Mouse (Mus musculus): Measurements from ENCODE around the gene Alkbh7.

Alkbh7 gene

DNA sequence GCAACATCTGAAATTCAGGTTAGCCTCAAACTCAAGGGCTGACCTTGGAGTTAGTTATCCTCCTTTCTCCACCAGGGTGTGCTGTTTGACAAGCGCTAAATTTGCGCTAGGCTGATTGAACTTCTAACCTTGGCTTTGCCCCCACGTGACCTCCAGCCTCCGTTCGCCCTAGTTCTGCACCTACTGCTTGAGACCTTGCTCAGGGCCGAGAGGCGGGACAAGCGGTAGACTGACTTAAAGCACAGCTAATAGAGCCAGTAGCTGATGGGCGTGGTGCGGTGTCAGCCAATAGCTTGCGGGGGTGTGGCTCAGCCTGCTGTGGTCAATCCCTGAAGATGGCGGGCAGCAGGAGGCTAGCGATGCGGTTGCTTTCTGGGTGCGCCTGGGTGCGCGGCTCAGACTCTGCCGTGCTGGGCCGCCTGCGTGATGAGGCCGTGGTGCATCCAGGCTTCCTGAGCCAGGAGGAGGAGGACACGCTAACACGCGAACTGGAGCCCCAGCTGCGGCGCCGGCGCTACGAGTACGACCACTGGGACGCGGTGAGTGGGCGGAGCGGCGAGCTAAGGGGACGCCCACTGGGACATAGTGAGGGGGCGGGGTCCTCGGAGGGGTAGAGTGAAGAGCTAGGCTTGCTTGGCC lies at the start of gene Alkbh7:
Gene Alkbh7, plus strand, starts transcription at position 311 of the 639 bp plus-strand sequence.
- DNase-seq (ENCODE audit: low spot score in 2 of 2), result peak; percentile 92 to 96

DNA sequence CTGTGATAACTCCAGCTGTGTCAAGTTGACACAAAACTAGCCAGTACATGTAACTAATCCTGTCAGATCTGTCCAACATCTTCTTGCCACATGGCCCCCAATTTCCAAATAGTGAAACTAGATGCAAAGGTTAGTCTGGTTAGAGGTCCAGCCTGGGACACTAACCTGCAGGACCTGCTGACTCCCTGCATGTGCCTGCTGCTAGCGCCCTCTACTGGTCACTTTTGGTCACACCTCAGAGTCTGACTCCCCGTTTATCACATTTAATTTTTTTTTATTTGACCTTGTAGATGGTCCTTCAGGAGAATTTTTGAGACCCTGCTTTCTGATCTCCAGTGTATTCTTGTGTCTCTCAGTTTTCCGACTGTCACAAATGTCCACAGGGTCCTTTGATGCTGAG lies 46.2 kb upstream of the Alkbh7 start:
- DNase-seq (ENCODE audit: low spot score in 2 of 2), result peak; percentile 52 to 67

DNA sequence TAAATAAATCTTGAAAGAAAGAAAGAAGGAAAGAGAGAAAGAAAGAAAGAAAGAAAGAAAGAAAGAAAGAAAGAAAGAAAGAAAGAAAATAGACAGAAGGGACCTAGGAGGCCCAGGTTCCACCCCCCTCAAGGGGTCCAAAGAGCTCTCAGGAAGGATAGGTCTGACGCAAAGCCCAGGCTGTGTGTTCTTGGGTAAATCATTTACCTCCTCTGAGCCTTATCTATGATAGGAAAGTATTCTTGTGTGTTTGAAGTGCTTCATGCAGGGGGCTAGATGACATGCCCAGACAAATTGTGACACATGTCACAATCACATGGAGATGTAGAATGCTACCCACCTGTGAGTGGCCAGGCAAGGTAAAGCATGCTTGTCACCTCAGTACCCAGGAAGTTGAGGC lies 44.5 kb upstream of the Alkbh7 start:
- DNase-seq (ENCODE audit: low spot score in 2 of 2), result no peak

DNA sequence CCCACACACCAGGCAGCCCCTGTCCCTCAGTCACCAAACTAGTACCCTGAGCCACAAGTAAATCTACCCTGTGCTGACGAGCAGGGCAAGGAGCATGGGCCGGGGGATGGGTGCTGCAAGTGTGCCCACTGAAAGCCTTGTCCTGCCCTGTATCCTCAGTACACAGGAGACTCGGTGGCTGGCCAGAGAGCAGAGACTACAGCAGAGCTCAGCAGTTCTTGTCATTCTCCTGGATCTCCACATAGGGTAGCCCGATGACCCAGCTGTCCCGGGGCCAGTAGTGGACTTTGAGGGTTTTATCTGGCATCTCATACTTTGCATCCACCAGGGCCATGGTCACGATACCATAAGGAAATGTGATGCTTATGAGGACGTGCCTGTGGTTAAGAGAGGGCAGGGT lies 42.3 kb upstream of the Alkbh7 start:
- no peak for DNase-seq (ENCODE audit: low spot score in 2 of 2)

DNA sequence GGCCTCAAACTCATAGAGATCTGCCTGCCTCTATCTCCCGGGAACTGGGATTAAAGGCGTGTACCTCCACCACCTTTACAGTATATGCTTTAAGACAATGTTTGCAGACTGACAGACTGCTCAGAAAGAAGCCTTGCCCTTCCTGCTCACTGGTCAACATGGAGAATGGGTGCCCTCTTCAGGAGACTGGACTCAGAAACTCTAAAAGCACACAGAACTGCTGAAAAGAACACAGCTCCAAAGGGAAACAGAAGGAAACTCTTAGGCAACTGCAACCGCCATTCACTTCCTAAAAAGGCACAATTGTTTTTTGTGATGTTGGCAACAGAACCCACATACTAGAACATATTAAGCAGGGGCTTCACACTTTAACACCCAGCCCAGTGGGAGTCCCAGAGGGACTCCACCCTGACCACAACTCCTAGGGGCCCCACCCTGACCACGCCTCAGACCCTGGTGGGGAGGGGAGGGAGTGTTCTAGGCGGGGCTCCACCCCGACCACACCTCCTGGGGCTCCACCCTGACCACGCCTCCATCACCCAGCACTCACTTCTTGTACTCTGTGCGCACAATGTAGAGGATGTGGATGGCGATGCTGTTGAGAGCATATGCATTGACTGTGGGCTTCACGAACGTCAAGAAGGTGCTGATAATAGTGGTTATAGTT lies 39.2 kb upstream of the Alkbh7 start:
- DNase-seq (ENCODE audit: low spot score in 2 of 2), result no peak

DNA sequence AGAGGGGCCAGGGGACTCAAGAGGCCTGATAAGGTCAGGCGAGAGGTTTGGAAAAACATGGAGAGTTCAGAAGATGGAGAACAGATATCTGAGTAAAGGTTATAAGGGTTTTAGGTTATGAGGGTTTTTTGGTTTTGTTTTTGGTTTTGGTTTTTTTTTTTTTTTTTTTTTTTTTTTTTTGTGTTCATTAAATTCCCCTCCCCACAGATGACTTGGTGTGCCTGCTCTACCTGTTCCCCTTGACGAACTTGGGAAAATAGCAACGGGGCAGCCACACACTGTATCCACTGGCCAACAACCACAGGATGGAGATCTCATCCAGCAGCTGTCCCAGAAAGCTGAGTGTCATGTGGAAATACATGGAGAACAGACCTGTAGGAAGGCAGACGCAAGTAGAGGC lies 38.5 kb upstream of the Alkbh7 start:
- no peak for DNase-seq (ENCODE audit: low spot score in 2 of 2)

DNA sequence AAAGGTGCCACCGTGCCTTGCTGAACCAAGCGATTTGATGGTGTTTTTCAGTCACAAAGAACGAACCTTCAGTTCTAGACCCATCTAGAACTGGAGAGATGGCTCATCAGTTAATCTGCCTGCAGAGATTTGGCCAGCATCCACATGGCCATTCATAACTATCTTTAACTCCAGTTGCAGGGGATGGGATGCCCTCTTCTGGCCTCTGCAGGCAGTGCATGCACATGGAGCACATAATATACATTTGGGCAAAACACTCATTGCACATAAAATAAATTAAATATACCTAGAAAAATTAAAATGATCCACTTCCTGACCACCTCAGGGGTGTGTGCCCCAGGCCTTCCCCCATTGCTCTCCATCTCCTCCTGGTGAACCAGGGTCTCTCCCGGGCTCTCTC lies 35.3 kb upstream of the Alkbh7 start:
- no peak for DNase-seq (ENCODE audit: low spot score in 2 of 2)

DNA sequence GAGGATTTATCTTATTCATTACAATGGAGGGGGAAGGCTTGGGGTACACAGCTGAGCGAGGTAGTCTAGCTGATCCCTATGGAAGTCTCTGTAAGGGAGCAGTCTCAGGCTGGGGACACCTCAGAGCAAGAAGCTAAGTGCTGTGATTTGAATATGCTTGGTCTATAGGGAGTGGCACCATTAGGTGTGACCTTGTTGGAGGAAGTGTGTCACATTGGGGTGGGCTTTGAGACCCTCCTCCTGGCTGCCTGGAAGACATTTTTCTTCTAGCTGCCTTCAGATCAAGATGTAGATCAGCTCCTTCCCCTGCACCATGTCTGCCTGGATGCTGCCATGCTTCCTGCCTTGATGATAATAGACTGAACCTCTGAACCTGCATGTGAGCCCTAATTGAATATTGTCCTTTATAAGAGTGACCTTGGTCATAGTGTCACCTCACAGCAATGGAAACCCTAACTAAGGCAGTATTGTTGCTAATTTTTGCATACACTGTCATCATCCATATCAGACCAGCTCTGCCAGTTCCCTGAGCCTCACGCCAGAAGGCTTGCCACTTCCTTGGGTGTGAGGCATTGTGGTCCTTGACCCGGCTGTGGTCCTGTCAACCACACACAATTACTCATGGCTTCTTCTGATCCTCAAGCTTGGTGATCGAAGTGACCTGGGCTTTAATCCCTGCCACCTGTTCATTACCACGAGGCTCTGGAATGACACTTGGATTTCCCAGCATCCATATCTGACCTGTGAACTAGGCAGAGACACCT lies 34.3 kb upstream of the Alkbh7 start:
- no peak for DNase-seq (ENCODE audit: low spot score in 2 of 2)

DNA sequence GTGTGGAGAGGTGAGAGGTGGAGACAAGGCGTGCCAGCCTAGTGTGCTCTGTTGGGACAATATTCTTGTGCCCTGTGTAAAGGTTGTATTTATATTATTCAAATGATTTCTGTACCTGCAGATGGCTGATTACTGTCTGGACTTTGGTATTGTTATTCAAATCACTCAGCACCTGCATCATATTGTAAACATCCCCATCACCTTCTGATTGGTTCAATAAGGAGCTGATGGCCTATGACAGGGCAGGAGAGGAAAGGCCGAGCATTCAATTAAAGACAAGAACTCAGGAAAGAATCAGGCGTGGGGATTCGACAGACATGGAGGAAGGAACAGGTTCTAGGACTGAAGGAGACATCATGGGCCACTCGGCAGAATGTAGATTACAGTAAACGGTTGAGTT lies 33.5 kb upstream of the Alkbh7 start:
- no peak for DNase-seq (ENCODE audit: low spot score in 2 of 2)

DNA sequence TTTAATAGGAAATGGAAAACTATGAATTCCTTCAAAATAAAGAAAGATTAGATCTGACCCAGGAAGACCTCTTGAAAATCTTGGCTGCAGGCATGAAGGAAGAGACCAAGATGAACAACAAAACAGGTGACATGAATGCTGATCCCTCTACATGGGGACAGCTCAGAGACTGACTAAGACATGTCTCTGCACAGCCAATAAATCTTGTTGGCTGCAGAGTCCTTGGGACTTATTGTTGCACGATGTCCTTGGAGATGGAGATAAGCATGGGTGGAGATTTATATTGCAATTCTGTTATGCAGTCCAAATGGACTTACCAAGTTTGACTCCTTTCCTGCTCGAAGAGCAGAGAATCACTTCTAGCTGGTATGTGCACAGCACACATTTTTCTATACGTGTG lies 27.8 kb upstream of the Alkbh7 start:
- no peak for DNase-seq (ENCODE audit: low spot score in 2 of 2)

DNA sequence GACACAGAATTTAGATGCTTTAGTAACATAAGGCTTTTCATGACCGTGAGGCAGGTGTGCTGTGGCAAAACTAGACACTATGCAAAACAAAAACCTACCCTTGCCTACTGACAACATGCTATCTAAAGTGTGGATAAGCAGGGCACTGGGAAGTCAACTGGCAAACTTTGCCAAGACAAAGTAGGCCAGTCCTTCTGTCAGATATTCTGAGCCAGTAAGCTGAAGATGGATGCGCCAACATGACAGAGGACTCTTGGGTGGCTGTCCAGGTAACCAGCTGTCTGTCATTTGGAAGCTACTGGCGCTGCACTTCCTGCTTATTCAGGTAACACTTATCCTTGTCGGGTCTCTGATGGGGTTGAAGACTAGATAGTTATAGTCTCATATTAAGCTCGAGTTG lies 27.1 kb upstream of the Alkbh7 start:
- no peak for DNase-seq (ENCODE audit: low spot score in 2 of 2)

DNA sequence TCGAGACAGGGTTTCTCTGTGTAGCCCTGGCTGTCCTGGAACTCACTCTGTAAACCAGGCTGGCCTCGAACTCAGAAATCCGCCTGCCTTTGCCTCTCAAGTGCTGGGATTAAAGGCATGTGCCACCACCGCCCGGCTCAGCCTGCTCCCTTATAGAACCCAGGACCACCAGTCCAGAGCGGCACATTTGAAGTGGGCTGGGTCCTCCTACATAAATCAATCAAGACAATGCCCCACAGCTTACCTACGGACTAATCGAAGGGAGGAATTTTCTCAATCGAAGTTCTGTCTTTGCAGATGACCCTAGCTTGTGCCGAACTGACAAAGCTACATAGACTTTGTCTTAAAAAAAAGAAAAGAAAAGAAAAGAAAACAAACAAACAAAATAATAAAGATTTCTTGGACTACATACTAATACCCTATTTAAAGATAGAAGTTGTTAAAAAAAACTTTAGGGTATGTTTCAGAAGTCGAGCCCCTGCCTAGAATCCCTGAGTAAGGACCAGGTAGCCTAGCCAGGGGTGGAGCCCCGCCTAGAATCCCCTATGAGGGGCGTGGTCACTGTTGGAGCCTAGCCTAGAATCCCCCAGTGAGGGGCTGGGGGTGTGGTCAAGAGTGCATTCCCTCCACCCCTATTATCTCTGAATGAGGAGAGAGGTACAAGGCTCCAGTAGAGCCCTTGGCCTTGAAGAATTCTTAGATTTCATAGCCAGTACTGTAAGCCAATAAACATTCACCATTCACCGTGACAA lies 23.0 kb upstream of the Alkbh7 start:
- DNase-seq (ENCODE audit: low spot score in 2 of 2), result no peak

DNA sequence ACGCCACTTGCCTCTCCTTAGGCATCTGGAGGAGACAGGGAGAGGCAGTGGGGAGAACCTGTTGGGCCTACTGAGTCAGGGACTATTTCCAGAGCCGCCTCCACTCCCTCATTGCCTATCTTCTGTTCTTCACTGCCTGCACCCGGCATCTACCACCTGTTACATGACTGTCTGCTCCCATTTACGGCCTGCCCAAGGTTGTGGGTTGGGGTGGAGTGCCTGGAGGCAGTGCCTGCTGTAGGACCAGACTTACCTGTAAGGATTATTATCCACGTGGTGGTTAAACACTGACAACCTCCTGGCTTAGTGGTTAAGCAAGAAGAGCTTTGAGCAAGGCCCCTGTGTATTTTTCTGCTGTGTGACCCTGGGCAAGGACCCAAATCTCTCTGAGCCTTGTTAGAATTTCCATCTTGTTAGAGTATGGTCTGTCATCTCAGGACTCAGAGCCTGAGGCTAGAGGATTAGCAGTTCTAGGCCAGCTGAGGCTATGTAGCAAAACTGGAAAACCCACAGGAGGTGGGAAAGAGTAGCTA lies 22.4 kb upstream of the Alkbh7 start:
- DNase-seq (ENCODE audit: low spot score in 2 of 2), result no peak

DNA sequence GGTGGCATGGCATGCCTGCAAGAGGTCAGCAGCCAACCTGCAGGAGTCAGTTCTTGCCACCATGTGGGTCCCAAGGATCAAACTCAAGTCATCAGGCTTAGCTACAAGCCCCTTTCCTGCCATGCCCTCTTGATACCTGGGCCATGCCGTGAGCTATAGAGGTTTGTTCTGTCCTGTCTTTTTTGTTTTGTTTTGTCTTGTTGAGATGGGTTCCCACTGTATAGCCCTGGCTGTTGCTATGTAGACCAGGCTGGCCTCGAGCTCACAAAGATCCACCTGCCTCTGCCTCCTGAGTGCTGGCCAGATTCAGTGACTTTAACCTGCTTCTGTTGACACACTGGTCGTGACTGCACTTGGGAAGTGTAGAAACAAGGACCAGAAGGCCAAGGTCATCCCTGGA lies 21.7 kb upstream of the Alkbh7 start:
- no peak for DNase-seq (ENCODE audit: low spot score in 2 of 2)

DNA sequence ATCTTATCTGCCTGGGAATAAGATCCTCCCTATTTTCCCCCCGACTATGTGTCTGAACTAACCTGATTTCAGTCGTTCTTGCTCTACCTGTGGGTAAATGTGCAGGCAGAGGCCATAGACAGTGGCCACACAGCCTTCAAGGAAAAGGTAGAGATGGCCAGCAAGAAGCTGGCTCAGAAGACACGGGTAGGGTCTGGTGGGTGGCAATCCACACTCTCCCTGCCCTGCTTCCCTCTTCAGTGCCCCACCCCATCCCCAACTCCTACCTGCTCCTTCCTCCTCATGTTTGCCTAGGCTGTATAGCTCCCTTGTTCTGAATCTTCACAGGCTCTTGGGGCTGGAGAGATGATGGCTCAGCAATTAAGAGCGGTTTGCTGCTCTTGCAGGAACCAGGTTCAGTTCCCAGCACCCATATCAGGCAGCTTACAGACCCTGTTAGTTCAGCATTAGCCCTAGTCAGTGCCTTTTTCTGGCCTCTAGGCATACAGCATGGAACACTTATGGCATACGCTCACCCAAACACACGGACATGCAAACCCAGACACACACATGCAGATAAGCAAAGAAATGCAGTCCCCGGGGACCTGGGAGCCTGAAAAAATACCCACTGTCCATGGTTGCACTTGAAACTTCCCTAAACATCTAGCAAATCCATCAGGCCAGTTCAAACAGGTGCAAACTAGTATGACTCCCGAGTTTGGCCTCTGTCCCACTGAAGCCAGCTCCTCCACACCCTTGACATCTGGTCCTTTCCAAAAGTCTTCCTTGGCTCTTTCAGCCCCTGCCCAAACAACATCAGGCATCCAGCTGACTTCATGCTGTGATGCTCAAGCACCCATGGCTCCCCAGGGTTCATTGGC lies 20.4 kb upstream of the Alkbh7 start:
- DNase-seq (ENCODE audit: low spot score in 2 of 2), result no peak

DNA sequence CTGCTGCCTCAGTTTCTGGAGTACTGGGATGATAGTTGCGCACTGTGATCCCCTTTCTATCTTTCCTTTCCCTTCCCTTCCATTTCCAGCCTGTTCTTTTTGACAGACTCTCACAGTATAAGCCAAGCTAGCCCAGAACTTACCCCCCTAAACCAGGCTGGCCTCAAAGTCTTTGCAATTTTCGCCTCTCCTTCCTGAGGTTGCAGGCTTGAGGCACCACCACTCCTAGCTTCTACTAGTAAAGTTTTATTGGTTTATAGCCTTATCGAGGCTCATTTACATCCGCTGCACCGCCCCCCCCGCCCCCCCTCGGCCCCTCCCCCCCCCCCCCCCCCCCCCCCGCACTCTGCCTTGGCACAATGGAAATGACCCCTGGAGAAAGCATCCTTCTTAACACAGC lies 17.6 kb upstream of the Alkbh7 start:
- no peak for DNase-seq (ENCODE audit: low spot score in 2 of 2)

DNA sequence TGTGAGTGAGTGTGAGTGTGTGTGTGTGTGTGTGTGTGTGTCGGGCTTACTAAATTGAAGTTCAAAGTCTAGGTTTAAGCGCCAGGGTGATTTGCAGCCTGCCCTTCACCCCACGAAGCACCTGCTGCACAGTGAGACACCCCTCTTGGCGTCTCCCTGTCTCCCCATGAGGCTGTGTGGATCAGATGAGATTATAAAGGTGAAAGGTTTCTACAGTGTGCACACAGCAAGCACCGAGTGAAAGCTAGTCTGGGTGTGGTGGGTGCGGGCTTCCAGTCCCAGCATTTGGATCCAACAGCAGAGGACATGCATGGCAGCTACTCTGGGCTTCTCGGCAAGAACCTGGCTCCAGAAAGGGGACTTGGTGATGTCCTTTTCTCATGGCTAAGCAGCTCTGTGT lies 16.1 kb upstream of the Alkbh7 start:
- no peak for DNase-seq (ENCODE audit: low spot score in 2 of 2)

DNA sequence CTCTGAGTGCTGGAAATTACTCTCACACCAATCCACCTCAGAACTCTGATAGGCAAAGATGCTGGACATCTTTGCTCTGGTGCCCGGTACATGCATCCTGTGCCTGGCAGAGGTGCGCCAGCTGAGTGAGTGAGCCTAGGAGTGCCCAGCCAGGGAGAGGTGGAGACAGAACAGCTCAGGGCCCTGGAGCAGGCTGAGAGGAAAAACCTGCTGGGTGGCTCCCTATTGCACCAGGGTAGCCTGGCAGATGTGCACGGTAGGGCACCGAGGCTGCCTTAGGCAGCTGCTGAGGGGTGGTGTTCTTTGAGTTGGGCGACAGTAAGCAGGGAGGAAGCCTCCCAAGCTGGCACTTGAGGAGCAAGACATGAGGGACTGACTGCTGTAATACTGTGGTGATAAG lies 15.1 kb upstream of the Alkbh7 start, which contains the start of gene Acer1:
Gene Acer1, minus strand, starts transcription at position 114 of the 400 bp plus-strand sequence.
- no peak for DNase-seq (ENCODE audit: low spot score in 2 of 2)

DNA sequence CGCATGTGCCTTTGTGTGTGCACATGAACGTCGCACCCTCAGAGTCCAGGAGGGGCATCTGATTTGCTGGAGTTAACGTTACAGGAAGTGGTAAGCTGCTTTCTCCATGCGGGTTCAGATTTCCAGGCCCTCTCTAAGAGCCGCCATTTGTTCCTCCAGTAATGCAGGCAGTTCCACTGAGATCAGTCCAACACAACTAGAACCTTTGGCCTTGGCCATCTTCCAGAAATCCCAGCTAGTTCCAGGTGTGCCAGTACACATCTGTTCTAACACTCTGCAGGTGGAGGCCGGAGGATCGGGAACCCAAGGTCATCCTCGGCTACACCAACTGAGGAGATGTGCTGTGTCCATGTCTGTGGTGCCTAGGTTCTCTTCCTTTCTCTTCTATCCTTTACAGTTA lies 12.3 kb upstream of the Alkbh7 start:
- DNase-seq (ENCODE audit: low spot score in 2 of 2), result no peak

DNA sequence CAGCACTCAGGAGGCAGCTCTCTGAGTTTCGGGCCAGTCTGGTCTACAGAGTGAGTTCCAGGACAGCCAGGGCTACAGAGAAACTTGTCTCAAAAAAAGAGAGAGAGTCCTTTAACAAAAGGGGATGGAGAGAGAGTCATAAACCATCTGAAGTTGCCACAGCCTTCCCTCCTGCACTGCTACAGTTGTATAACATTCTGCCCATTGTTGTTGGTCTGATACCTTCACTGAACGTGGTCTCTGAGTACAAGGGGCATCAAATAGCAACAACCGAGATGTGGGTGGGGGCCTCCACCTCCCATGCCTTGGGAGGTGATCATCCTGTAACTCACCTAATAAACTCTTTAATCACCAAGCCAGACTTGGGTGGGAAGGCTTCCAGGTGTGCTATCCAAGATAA lies 11.5 kb upstream of the Alkbh7 start:
- no peak for DNase-seq (ENCODE audit: low spot score in 2 of 2)

Data from urinary bladder, postnatal 36 days (tissue).